Mouse (Mus musculus) adrenal gland, postnatal 14 days (tissue): ENCODE measurements around the gene Bag6. TPM values are rescaled to one million over a fixed set of nuclear protein-coding genes. Genes with fewer than 3 reads are reported as not detected.
"Not testable (repeated sequence)": the region's sequence is repeated elsewhere in the genome, so short reads cannot be mapped to it uniquely, and the experiment has no call there.

Experiments used
- DNase-seq: peaks from one replicate; pipeline ENCODE4 v3.0.0; 2021; ENCODE audit warnings: mixed read lengths
- total RNA-seq: library from RNA; stranded (reverse); gene quantifications from 2 replicates; pipeline ENCODE4 v1.2.3, GENCODE M21; 2021

Bag6 gene
- total RNA-seq, 1 experiment from 2014 or later: 375 TPM

DNA sequence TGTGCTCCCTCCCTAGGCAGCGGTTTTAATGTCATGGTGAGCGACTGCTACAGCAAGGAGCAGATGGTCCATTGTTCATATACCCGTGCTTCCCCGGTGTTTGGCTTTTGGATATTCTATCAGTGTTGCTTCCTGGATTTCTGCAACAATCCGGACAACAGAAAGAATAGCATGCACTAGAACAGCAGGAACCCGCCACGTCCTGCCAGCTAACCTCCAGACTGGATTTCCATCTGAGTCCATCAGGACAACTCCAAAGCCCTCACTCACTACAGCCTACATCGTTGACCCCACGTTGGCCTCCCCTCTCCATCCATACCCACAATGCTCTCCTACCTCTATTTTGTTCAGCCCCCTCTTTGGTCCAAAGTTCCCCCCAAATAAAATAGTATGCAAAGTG, 23.2 kb upstream of the Bag6 start:
- DNase-seq: no peak

- DNase-seq: peak; percentile 63
These were observed 19.6 kb upstream of the Bag6 start, which contains the start of gene Ly6g5b for GRCm38 (mm10) chr17:35115046-35116019. Gene Ly6g5b, minus strand, starts transcription at chr17:35115428.

GRCm38 (mm10) chr17:35120745-35121142, 14.2 kb upstream of the Bag6 start:
- DNase-seq: peak; percentile 75

GRCm38 (mm10) chr17:35121143-35121799, 13.7 kb upstream of the Bag6 start, which contains the start of gene Gpank1:
Gene Gpank1, plus strand, starts transcription at chr17:35121455.
- DNase-seq: peak; percentile 99

- DNase-seq: peak; percentile 77
These were observed 13.1 kb upstream of the Bag6 start, which contains the start of gene Csnk2b for GRCm38 (mm10) chr17:35121871-35122303. Gene Csnk2b, minus strand, starts transcription at chr17:35122053.

DNA sequence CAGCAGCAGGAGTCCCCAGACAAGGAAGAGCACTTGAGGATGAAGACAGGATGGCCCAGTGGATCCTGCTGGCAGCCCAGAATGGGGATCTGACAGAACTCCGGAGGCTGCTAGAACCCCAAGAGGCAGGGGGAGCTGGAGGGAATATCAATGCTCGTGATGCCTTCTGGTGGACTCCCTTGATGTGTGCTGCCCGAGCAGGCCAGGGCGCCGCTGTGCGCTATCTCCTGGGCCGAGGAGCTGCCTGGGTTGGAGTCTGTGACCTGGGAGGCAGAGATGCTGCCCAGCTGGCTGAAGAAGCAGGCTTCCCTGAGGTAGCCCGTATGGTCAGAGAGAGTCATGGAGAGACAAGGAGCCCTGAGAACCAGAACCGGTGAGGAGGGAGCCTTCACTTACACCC, 11.7 kb upstream of the Bag6 start:
- not testable (repeated sequence) for DNase-seq

DNA sequence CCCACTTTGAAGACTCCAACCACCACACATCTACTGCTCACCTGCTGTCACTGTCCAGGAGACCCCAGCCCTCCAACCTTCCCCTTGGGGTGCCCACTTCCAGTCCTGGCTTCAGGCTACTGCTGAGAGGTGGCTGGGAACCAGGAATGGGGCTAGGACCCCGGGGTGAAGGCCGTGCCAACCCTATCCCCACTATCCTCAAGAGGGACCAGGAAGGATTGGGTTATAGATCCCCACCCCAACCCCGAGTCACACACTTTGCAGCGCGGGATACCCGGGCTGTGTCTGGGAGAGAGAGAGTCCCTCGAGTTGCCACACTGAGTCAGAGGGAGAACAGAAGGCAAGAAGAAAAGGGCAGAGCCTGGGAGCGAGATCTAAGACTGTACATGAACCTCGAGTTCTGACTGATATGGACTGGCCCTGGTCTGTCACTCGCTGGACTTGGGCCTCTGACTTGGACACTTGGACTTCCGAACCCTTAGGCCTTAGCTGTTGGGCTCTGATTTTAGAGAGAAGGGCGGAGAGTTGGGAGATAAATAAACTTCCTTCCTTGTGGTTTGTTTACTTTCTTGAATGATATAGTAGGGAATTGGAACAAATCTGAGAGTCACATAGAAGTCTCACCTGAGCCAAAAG, 10.6 kb upstream of the Bag6 start:
- not testable (repeated sequence) for DNase-seq

DNA sequence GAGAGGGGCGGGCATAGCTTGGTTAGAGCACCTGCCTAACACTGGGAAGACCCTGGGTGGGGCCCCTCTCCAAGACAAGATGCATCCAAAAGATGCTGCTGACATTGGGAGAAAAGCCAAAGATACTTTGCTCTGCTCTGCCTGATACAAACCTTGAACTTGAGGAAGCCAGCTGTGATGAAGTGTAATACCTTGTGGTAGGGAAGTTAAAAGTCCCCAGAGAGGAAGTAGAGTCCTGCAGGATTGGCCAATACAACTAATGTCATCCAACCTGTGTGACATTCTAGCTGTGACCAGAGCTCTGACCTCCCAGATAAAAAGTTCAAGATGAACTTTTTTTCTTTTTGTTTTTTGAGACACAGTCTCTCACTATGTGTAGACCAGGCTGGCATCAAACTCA, 9.9 kb upstream of the Bag6 start:
- DNase-seq: no peak

GRCm38 (mm10) chr17:35125578-35125977, 9.4 kb upstream of the Bag6 start:
- DNase-seq: no peak

DNA sequence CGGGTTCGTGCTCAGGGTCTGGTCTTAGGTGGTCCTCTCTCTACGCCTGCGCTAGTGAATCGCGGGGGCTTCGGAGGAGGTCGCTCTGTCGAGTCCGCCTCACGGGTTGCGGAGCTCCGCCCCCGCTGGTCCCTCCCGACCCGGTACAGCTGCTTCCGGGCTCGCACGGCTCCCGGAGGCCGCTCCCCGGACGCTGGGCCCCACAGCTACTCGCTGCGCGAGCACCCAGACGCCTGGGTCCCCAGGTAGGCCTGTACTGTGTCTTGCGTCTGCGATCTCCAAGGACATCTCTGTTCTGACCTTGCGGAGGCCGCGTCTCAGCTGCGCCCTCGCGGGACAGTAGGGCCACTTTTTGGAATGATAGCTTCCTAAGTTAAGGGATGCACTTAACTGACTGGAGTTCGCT, 8.8 kb upstream of the Bag6 start, which contains the start of gene D17H6S53E:
Gene D17H6S53E, plus strand, starts transcription at position 168 of the 406 bp plus-strand sequence.
- DNase-seq: peak; percentile 89

DNA sequence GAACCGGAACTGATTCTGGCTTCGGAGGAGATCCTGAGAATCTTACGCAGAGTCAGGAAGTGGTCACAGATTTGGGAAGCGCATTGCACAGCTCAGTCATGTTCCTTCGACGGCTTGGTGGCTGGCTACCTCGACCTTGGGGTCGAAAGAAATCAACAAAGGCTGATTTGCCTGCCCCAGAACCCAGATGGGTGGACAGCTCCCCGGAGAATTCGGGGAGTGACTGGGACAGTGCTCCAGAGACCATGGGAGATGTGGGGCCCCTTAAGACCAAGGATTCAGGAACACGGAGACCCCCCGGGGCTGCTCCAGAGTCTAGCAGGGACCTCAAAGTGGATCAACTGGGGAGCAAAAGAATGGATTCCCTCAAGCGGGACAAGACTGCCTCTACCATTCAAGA, 8.0 kb upstream of the Bag6 start:
- peak; percentile 40 for DNase-seq

- no peak for DNase-seq
These were observed 6.0 kb upstream of the Bag6 start for GRCm38 (mm10) chr17:35128996-35129395.

- DNase-seq: no peak
These were observed 3.9 kb upstream of the Bag6 start for GRCm38 (mm10) chr17:35131038-35131437.

GRCm38 (mm10) chr17:35131500-35132173, 3.3 kb upstream of the Bag6 start, which contains the start of gene Apom:
Gene Apom, minus strand, starts transcription at chr17:35132050.
- DNase-seq: no peak

DNA sequence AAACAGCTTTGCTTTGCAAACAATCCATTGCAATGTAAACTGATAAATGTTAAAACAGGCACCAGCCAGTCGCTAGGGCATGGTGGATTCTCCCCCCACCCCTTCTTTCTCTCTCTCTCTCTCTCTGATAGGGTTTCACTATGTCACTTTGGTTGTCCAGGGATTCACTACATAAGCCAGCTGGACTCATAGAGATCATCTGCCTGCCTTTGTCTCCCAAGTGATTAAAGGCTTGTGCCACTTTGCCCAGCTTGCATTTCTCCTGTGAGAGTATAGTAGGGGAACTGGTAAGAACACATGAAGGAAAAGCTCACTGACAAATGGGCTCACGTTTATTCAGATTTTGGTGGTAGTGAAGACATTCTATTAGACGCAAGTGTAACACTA, 2.8 kb upstream of the Bag6 start:
- no peak for DNase-seq

DNA sequence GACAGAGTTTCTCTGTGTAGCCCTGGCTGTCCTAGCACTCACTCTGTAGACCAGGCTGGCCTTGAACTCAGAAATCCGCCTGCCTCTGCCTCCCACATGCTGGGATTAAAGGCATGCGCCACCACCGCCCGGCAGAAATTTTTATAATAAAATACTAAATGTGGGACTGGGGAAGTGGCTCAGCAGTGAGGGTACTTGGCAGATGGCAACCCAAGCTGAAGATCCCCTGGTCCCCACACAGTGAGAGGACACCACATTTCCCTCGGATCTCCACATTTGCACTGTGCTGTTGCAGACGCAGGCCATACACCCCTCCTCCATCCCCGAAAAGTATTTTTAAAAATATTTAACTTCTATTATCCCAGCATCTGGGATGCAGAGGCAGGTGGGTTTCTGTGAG, 1.5 kb upstream of the Bag6 start:
- DNase-seq: no peak

DNA sequence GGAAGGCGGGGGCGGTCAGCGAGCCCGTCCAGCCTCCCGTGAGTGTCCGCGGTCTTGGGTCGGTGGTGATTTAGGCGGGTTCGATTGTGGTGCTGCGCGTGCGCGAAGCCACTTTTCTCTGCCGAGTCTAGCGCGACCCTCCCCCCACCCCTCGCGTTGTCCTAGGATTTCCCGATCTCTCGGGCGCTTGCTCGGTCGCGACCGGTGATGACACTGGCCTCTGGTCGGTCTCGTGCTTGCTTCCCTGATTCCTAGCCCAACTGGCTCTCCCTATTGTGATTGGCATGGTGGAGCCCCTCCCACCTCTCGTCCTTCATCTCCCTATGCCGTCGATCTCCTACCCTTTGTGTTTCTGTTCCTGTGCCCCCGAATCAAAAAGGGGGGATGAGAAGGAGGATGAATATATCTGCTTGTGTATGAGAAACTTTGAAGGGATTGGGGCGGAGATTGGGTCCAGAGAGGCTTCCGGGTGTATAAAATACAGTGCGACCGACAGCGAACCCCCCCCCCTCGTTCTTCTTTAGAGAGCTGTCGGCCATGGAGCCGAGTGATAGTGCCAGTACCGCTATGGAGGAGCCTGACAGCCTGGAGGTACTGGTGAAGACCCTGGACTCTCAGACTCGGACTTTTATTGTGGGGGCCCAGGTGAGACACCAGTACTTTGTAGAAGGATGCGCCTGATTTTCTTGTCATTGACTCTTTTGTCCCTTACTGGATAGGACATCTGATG, 778 bp downstream of the Bag6 start:
- no peak for DNase-seq

DNA sequence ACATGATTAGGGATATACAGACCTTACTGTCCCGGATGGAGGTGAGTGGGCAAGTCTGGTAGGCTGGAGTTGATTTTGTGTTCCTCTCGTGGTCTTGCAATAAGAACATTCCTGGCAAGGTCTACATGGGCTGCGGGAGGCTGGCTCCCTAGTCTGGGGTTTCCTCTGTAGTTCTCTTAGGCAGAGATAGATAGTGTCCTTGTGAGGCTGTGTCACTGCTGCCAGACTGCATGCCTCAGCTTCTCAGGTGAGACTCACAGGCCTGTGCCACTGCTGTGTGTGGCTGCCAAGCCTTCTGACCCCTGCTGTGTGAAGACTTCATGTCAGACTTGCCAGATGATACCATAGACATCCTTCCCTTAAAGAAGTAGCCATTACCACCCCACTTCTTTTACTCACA, 4.3 kb downstream of the Bag6 start:
- DNase-seq: peak; percentile 54

DNA sequence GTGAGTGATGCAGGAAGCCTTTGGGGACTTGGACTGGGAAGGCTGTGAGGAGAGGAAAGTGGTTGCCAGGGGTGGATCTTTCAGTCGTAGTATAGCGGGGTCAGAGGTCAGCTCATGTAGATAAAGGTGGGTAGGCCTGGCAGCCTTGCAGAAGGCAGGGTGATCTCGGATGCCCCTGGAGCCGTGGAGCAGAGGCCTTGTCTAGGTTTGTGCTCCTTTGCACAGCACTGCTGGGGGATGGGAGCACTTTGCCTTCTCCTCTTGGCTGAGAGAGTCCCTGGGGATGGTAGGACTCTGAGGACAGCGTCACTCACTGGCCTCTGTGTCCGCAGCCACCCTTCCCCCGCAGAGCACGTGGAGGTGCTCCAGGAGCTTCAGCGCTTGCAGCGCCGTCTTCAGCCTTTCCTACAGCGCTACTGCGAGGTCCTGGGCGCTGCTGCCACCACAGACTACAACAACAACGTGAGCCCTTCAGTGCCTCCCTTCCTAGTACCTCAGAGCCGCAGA, 5.6 kb downstream of the Bag6 start:
- DNase-seq: peak; percentile 79

DNA sequence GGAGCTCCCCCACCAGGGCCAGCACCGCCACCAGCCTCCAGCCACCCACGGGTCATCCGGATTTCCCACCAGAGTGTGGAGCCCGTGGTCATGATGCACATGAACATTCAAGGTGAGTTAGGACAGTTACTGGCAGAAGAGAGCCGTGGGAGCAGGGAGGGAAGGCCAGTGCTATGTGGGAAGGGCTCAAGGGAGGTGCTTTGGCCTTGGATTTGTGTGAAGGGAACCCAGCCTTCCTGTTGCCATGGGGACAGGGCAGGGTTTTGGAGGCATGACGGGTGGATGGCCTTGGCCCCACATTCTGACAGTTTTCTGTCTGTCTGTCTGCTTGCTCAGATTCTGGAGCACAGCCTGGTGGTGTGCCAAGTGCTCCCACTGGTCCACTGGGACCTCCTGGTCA, 7.0 kb downstream of the Bag6 start:
- DNase-seq: peak; percentile 92

DNA sequence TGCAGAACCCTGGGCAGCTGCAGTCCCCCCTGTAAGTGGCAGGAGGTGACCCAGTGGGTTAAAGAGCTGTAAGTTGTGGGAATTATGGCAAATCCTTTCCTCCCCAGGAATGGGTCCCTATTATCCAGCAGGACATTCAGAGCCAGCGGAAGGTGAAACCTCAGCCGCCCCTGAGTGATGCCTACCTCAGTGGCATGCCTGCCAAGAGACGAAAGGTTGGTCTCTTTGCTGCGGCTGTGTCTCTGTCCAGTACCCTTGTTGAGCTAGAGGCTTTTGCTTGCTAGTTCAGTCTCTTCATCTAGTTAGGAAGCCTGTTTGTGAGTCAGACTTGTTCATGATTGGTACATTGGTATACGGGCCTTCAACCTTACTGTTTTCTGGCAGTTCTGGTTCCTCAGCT, 11.2 kb downstream of the Bag6 start:
- DNase-seq: no peak
